Mouse (Mus musculus) right cerebral cortex, postnatal 25 days (tissue): Measurements from ENCODE around the gene Lrrc56.
"Not testable (repeated sequence)": the region's sequence is repeated elsewhere in the genome, so short reads cannot be mapped to it uniquely, and the experiment has no call there.

ENCODE experiments used
- DNase-seq: peaks from one replicate; pipeline ENCODE4 v3.0.0; 2022

Lrrc56 gene

GRCm38 (mm10) chr7:141218557-141219133, 24.7 kb downstream of the Lrrc56 start:
- no peak for DNase-seq

DNA sequence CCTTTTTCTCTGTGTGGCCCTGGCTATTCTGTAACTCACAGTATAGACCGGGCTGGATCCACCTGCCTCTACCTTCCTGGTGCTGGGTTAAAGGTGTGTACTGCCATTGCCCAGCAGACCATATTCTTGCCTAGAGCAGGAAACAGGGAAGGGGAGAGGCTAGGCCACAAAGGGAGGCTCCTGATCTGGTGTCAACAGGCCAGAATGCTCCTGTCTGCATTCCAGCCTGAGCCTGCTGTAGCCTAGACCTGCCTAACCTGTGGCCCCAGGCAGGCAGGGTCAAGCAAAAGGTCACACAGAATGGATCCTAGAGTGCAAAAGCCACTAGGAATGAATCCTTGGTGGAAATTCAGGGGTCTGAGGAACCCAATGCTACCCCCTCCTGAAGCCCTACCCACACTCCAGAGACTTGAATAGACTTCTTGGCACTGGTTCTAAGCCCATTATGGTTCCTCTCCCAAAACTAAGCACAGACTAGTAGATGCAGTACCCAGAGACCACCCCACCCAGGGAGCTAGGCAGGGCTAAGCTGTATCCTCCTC, 25.7 kb downstream of the Lrrc56 start:
- no peak for DNase-seq

DNA sequence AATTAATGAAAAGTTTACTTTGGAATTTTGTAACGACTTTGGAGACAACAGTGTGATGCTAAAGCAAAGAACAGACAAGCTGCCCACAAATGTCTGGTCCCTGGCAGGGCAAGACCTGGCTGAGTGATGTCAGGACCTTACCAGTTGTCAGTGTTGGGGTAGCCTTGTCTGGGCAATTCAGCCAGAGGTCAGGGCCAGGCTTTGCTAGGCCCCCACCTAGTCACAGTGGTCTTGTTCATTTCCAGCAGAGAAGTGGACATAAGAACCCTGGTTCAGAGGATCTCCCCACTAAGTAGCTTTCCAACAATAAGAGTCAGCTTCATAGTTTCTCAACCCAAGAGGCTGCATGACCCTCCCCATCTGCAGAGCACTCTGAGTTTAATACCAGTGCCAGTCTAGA, 26.4 kb downstream of the Lrrc56 start:
- DNase-seq: no peak

GRCm38 (mm10) chr7:141221249-141222125, 27.5 kb downstream of the Lrrc56 start:
- peak; percentile 92 for DNase-seq

GRCm38 (mm10) chr7:141222126-141222467, 28.1 kb downstream of the Lrrc56 start:
- DNase-seq: no peak

GRCm38 (mm10) chr7:141222696-141223215, 28.8 kb downstream of the Lrrc56 start:
- no peak for DNase-seq

GRCm38 (mm10) chr7:141226535-141226934, 32.6 kb downstream of the Lrrc56 start:
- DNase-seq: no peak

GRCm38 (mm10) chr7:141227796-141228195, 33.8 kb downstream of the Lrrc56 start:
- no peak for DNase-seq

DNA sequence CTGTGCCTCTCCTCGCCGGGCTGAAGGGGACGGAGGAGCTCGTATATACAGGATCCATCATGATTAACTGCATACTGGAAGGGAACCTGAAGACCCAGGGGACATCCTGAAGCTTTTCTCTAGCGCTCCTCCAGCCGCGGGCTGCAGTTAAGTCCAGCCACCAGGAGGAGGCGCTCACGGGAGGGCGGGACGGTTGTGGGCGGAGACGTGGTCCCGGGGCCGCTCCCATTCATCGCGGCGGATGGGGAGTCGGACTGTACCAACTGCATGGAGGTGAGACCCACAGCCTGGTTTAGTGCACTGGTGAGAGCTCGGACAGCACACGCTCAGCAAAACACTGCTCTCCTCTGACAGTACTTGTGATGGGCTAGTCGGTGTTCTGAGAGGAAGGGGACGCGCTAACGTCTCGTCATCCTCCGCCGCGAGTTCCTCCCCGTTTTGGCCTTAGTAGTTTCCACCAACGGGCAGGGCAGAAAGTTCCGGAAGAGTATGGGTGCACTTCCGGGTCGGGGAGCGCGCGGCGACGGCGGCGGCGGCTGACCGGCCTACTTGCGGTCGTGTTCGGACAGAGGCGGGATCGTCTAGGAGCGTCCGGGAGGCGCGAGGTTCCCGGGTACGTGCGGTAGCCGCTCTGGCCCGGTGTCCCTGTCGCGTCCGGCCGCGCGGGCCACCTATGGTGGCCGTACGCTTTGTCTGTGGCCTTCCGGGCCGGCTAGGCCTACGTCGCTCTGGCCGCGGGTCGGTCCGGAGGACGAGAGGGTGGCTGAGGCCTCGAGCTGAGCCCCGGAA, 34.5 kb downstream of the Lrrc56 start, which contains the start of gene Phrf1:
Gene Phrf1 (plus strand): TSS at position 506 of the 789 bp plus-strand sequence.
- DNase-seq: peak; percentile 89

DNA sequence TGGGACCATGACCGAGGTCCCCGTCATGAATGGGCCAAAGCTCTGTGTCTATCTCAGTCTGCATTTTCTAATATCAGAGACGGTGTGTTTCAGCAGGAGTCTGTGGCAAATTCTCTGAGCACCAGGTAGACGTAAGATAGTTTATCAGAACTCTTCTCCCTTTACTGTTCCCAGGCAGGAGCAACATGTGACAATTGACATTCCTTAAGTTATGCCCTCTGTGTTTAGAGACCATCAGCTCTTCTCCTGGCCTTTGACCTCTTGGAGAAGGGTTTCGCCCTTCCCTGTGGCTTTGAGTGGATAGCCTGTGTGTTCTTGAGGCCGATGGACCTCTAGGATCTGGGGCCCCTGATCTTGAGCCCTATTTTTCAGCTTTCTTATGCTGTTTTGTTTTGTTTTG, 35.7 kb downstream of the Lrrc56 start:
- DNase-seq: no peak

DNA sequence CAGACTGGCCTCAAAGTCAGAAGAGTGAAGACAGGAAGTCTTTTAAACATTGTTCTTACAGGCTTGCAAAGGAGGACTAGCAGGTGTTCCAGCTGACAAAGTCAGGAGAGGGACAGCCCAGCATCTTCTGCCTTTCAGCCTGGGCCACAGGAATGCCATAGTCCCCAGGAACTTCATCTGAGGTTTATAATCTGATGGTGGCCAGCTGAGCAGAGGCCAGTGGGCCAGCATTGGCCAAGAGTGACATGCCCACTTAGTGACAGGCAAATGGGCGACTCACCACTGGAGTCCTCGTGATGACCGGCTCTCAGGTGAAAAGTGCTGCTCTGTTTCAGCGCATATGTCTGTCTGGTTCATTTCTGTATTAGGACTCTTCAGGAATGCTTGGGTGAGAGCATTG, 36.6 kb downstream of the Lrrc56 start:
- DNase-seq: no peak

DNA sequence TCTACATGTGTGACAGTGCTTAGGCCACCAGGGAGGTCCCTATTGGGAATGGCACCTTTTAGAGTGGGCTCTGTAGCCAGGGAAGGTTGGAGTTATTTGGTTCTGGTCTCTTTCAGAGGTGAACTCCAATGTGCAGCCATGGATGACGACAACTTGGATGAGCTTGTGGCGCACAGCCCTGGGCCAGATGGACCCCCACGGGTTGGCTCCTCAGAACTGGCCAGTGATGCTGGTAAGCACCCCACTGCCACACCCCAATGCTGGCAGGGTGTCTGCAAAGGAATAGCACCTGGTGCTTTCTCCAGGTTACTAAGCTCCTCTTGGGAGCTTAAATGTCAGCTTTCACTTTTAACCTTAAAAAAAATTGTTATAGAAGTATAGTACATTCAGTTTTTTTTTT, 37.2 kb downstream of the Lrrc56 start:
- DNase-seq: no peak

DNA sequence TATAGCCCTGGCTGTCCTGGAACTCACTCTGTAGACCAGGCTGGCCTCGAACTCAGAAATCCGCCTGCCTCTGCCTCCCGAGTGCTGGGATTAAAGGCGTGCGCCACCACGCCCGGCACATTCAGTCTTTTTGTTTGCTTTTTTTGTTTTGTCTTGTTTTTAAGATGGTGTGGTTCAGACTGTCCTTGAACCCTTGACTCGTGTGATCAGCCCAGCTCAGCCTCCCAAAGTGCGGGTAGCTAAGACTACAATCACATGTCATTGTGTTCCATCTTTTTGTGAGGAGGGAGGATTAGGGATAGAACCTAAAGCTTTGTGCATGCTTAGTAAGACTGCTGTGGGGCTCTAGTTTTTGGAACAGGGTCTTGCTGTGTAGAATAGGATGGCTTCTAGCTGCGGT, 37.6 kb downstream of the Lrrc56 start:
- DNase-seq: no peak

- not testable (repeated sequence) for DNase-seq
Observed at GRCm38 (mm10) chr7:141250486-141250885, 56.5 kb downstream of the Lrrc56 start.

GRCm38 (mm10) chr7:141256159-141256558, 62.2 kb downstream of the Lrrc56 start:
- no peak for DNase-seq
